19 mouse cellular contexts compared by ENCODE assay signal in genomic region chr17:47247516-47247915, GRCm38 (mm10).
"Had no signal": no experiment of that assay in that cellular context is flagged by ENCODE, and none has a peak within 500 bp of the region (broad histone marks: within the 10 kb centered on the region; RNA-seq: fewer than 3 reads in every experiment).

No protein-coding gene starts in this region.

- H3K9me3 ChIP-seq: hindbrain, embryonic 15.5 days; limb, embryonic 10.5 days; limb, embryonic 13.5 days; liver, embryonic 12.5 days; liver, embryonic 15.5 days; lung, embryonic 15.5 days; midbrain, embryonic 12.5 days; neural tube, embryonic 13.5 days had no signal

- DNase-seq: liver; lung, adult 18-20 months; retina, postnatal 1 day; spleen, adult 18-20 months; thymus, adult 2 months; thymus, postnatal 14 days; thymus, postnatal 4 days had no signal

- H3K4me1 ChIP-seq: limb, embryonic 10.5 days; liver, embryonic 12.5 days; liver, embryonic 15.5 days; lung, embryonic 15.5 days had no signal

- H3K36me3 ChIP-seq: liver, embryonic 12.5 days; liver, embryonic 15.5 days had no signal

- ATAC-seq: intestine, postnatal 0 days; liver, embryonic 12.5 days; midbrain, embryonic 16.5 days had no signal

- H3K27ac ChIP-seq: hindbrain, embryonic 15.5 days; layer of hippocampus, adult 2 months; limb, embryonic 10.5 days; limb, embryonic 13.5 days; liver, embryonic 12.5 days; liver, embryonic 15.5 days; lung, embryonic 15.5 days; midbrain, embryonic 12.5 days; neural tube, embryonic 13.5 days had no signal

- H3K4me2 ChIP-seq: hindbrain, embryonic 15.5 days; limb, embryonic 13.5 days; liver, embryonic 12.5 days; liver, embryonic 15.5 days; lung, embryonic 15.5 days; midbrain, embryonic 12.5 days; neural tube, embryonic 13.5 days had no signal

- H3K9ac ChIP-seq: hindbrain, embryonic 15.5 days; limb, embryonic 13.5 days; liver, embryonic 12.5 days; liver, embryonic 15.5 days; lung, embryonic 15.5 days; midbrain, embryonic 12.5 days; neural tube, embryonic 13.5 days had no signal

- H3K4me3 ChIP-seq: hindbrain, embryonic 15.5 days; layer of hippocampus, adult 2 months; limb, embryonic 10.5 days; limb, embryonic 13.5 days; liver, embryonic 12.5 days; liver, embryonic 15.5 days; lung, embryonic 15.5 days; midbrain, embryonic 12.5 days; myocyte; neural tube, embryonic 13.5 days had no signal

- H3K27me3 ChIP-seq: hindbrain, embryonic 15.5 days; limb, embryonic 13.5 days; liver, embryonic 12.5 days; liver, embryonic 15.5 days; lung, embryonic 15.5 days; midbrain, embryonic 12.5 days; neural tube, embryonic 13.5 days had no signal
